Comparison of ENCODE assay signal across 8 mouse cellular contexts in the genomic region with DNA sequence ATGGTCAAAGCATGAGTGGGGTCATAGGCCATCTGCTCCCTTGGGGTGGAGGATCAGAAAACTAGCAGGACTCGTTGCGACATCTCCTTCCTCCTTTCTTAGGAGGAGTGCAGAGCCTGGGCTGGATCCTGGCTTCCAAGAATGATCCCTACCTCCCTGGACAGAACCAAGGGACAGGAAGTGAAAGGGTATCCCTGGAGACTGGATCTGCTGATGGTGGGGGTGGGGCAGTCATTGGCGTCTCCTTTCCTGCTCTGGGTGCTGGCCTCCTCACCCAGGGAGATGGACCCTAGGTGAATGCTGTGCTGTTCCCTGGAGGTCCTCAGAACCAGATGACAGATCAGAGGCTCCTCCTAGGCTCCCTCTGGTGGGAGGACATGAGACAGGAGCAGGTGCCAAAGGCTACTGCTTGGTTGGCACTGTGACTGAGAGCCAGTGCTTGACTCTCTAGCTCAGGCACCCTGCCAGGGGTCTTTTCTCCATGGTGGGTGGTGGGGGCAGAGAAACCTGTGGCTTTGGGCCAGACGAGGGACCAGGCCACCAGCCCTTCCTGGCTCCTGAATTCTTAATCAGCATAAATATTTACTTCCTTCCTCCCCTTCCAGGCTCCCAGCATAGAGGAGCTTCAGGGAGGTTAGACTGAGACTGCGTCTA. TPM values are rescaled to one million over a fixed set of nuclear protein-coding genes. Genes with fewer than 3 reads are reported as not detected.
A peak's percentile ranks its signal among the peaks of the same experiment; 100 is the strongest.
DNase-seq lines count a peak whose midpoint lies in the region; ATAC-seq and TF ChIP-seq lines count a peak whose summit lies in the region.

No protein-coding gene starts in this region.

- no peaks in the 10 kb centered on the region for H3K79me2 ChIP-seq in MEL (ENCODE audit: control insufficient read depth, insufficient read depth, low read length, poor library complexity)

- H3K27me3 ChIP-seq in MEL (ENCODE audit: control insufficient read depth in 1 of 2, insufficient read depth in 2 of 2, low read length in 2 of 2), result no peaks in the 10 kb centered on the region
- no peaks in the 10 kb centered on the region for H3K27me3 ChIP-seq in forebrain, embryonic 14.5 days (replicated peaks; ENCODE audit: control insufficient read depth, insufficient read depth, low read length)
- no peaks in the 10 kb centered on the region for H3K27me3 ChIP-seq in limb, embryonic 10.5 days (ENCODE audit: low read depth, poor library complexity, severe bottlenecking)
- H3K27me3 ChIP-seq in midbrain, embryonic 12.5 days, result no peaks in the 10 kb centered on the region

- ATAC-seq in forebrain, embryonic 14.5 days, result no peak
- no peak for ATAC-seq in midbrain, embryonic 12.5 days (ENCODE audit: low FRiP score, low read depth)
- ATAC-seq in inflammation-experienced regulatory T-cells, adult 6 months, result no peak

- H3K9ac ChIP-seq in MEL (ENCODE audit: control insufficient read depth, low read depth, low read length, poor library complexity, severe bottlenecking), result no peak overlapping the region
- no peak overlapping the region for H3K9ac ChIP-seq in forebrain, embryonic 14.5 days (ENCODE audit: low read length)
- H3K9ac ChIP-seq in midbrain, embryonic 12.5 days (replicated peaks), result 0 out of 2 replicates have a peak overlapping the region, but pooled peaks have one; percentile 20

- no peak overlapping the region for H3K4me3 ChIP-seq in MEL (ENCODE audit: control insufficient read depth in 1 of 2, insufficient read depth in 1 of 2, low read depth in 2 of 2, low read length in 2 of 2)
- H3K4me3 ChIP-seq in forebrain, embryonic 14.5 days (ENCODE audit: low read depth, low read length), result no peak overlapping the region
- H3K4me3 ChIP-seq in limb, embryonic 10.5 days, result no peak overlapping the region
- H3K4me3 ChIP-seq in midbrain, embryonic 12.5 days, result no peak overlapping the region

- no peaks in the 10 kb centered on the region for H3K9me3 ChIP-seq in MEL (replicated peaks; ENCODE audit: insufficient read depth, low read length)
- no peaks in the 10 kb centered on the region for H3K9me3 ChIP-seq in forebrain, embryonic 14.5 days (replicated peaks; ENCODE audit: control insufficient read depth, low read length)
- H3K9me3 ChIP-seq in limb, embryonic 10.5 days (replicated peaks), result no peaks in the 10 kb centered on the region
- H3K9me3 ChIP-seq in midbrain, embryonic 12.5 days, result no peaks in the 10 kb centered on the region

- DNase-seq in 3T3-L1 (ENCODE audit: low read depth, low spot score) (peak; percentile 61), MEL (ENCODE audit: low read depth, low spot score) (no peak)
- DNase-seq in forebrain, embryonic 14.5 days (ENCODE audit: low spot score), result peak; percentile 49
- DNase-seq in heart, postnatal 4 days, result peak; percentile 73
- DNase-seq in limb, embryonic 10.5 days (ENCODE audit: low spot score), result peak; percentile 43
- no peak for DNase-seq in thymus, postnatal 10 days (ENCODE audit: low spot score in 2 of 2)

- TF ChIP-seq EP300 in MEL (IDR thresholded peaks at IDR 0.05; ENCODE audit: low read depth in 1 of 2, low read length in 2 of 2), result no peak

- peak; percentile 13 to 58 (median 50); a peak in 4 of 6 replicates for TF ChIP-seq CTCF in MEL (IDR thresholded peaks at IDR 0.05 in 2 of 3, conservative IDR thresholded peaks at IDR 0.05 in 1 of 3; ENCODE audit: control insufficient read depth in 1 of 3, insufficient read depth in 1 of 3, low read depth in 2 of 3, low read length in 3 of 3, poor library complexity in 1 of 3, severe bottlenecking in 1 of 3)

- TF ChIP-seq RAD21 in MEL (IDR thresholded peaks at IDR 0.05; ENCODE audit: low read depth, low read length), result peak; percentile 14

- H3K27ac ChIP-seq in MEL (ENCODE audit: control insufficient read depth, low read depth, low read length), result no peak overlapping the region
- H3K27ac ChIP-seq in forebrain, embryonic 14.5 days (ENCODE audit: low read depth, low read length), result no peak overlapping the region
- H3K27ac ChIP-seq in limb, embryonic 10.5 days, result peak overlapping the region; percentile 86
- H3K27ac ChIP-seq in midbrain, embryonic 12.5 days (replicated peaks), result peak overlapping the region; percentile 62

- no peak overlapping the region for H3K4me2 ChIP-seq in forebrain, embryonic 14.5 days (ENCODE audit: low read length)
- no peak overlapping the region for H3K4me2 ChIP-seq in midbrain, embryonic 12.5 days (replicated peaks)

- WGBS in forebrain, embryonic 14.5 days, result 59% methylated on average over 5 of the region's 5 CpGs
- 29% methylated on average over 5 of the region's 5 CpGs for WGBS in limb, embryonic 10.5 days
- WGBS in midbrain, embryonic 12.5 days, result 42% methylated on average over 5 of the region's 5 CpGs

- no peak for TF ChIP-seq POLR2A in MEL (IDR thresholded peaks at IDR 0.05; ENCODE audit: control insufficient read depth in 1 of 2, insufficient read depth in 1 of 2, low read depth in 1 of 2, low read length in 2 of 2, poor library complexity in 1 of 2)

- H3K4me1 ChIP-seq in MEL (ENCODE audit: control insufficient read depth in 1 of 2, insufficient read depth in 2 of 2, low read length in 2 of 2), result no peaks in the 10 kb centered on the region; a peak in 1 of 4 replicates
- peaks cover 26% of the 10 kb centered on the region for H3K4me1 ChIP-seq in forebrain, embryonic 14.5 days (ENCODE audit: control insufficient read depth, insufficient read depth, low read length)
- peaks cover 72% of the 10 kb centered on the region for H3K4me1 ChIP-seq in limb, embryonic 10.5 days
- peaks cover 65% of the 10 kb centered on the region for H3K4me1 ChIP-seq in midbrain, embryonic 12.5 days

- no peaks in the 10 kb centered on the region for H3K36me3 ChIP-seq in MEL (ENCODE audit: control insufficient read depth in 1 of 2, insufficient read depth in 2 of 2, low read length in 2 of 2)
- peaks cover 27% of the 10 kb centered on the region for H3K36me3 ChIP-seq in forebrain, embryonic 14.5 days (ENCODE audit: control insufficient read depth, insufficient read depth, low read length)
- peaks cover 33% of the 10 kb centered on the region for H3K36me3 ChIP-seq in limb, embryonic 10.5 days
- peaks cover 25% of the 10 kb centered on the region for H3K36me3 ChIP-seq in midbrain, embryonic 12.5 days

RNA-seq across cellular contexts. Expression of a gene that starts 12.0 kb away (rescaled TPM):
- total RNA-seq in MEL (2012; rRNA removed), result 0.42 and 0.62 TPM in 2 replicates
- polyA plus RNA-seq in MEL (2012; ENCODE audit: insufficient read depth in 1 of 2, insufficient read length in 2 of 2, low read depth in 1 of 2, low replicate concordance in 2 of 2, missing spikeins in 1 of 2), result 1 to 10 TPM in 1 of 2 experiments, not detected in 1; 5.0 TPM
- 9.0 and 10.0 TPM in 2 replicates for polyA plus RNA-seq in forebrain, embryonic 14.5 days (2014; fragmentation: Nextera tagmentation; extraction: Ambion mirVana)
- total RNA-seq in heart, postnatal 4 days (2021), result 10 to 100 TPM; 35.3 to 43.8 TPM
- 27.0 and 30.7 TPM in 2 replicates for polyA plus RNA-seq in limb, embryonic 10.5 days (2016; fragmentation: Nextera tagmentation; extraction: Ambion mirVana)
- 28.2 and 35.6 TPM in 2 replicates for polyA plus RNA-seq in midbrain, embryonic 12.5 days (2016; fragmentation: Nextera tagmentation; extraction: Ambion mirVana)
- under 1 TPM; 0.15 to 0.36 (median 0.16) TPM for polyA plus RNA-seq in inflammation-experienced regulatory T-cells, adult 6 months (2017; shearing (Covaris generic))

RNA-seq across cellular contexts. Expression of a gene that starts 18.2 kb away (rescaled TPM):
- 115 and 121 TPM in 2 replicates for total RNA-seq in MEL (2012; rRNA removed)
- 10 to 100 TPM in 1 of 2 experiments, not detected in 1; 13.6 TPM for polyA plus RNA-seq in MEL (2012; ENCODE audit: insufficient read depth in 1 of 2, insufficient read length in 2 of 2, low read depth in 1 of 2, low replicate concordance in 2 of 2, missing spikeins in 1 of 2)
- 160 and 192 TPM in 2 replicates for polyA plus RNA-seq in forebrain, embryonic 14.5 days (2014; fragmentation: Nextera tagmentation; extraction: Ambion mirVana)
- 10 to 100 TPM; 89.5 to 92.6 TPM for total RNA-seq in heart, postnatal 4 days (2021)
- polyA plus RNA-seq in limb, embryonic 10.5 days (2016; fragmentation: Nextera tagmentation; extraction: Ambion mirVana), result 108 and 113 TPM in 2 replicates
- polyA plus RNA-seq in midbrain, embryonic 12.5 days (2016; fragmentation: Nextera tagmentation; extraction: Ambion mirVana), result 112 and 123 TPM in 2 replicates
- polyA plus RNA-seq in inflammation-experienced regulatory T-cells, adult 6 months (2017; shearing (Covaris generic)), result 10 to 100 TPM; 17.3 to 41.9 (median 31.7) TPM

RNA-seq across cellular contexts. Expression of a gene that starts 33.2 kb away (rescaled TPM):
- total RNA-seq in MEL (2012; rRNA removed), result 0.16 and 0.19 TPM in 2 replicates
- 1 to 10 TPM in 1 of 2 experiments, not detected in 1; 3.1 TPM for polyA plus RNA-seq in MEL (2012; ENCODE audit: insufficient read depth in 1 of 2, insufficient read length in 2 of 2, low read depth in 1 of 2, low replicate concordance in 2 of 2, missing spikeins in 1 of 2)
- 2.1 and 2.8 TPM in 2 replicates for polyA plus RNA-seq in forebrain, embryonic 14.5 days (2014; fragmentation: Nextera tagmentation; extraction: Ambion mirVana)
- 10 to 100 TPM; 17.7 to 18.2 TPM for total RNA-seq in heart, postnatal 4 days (2021)
- polyA plus RNA-seq in limb, embryonic 10.5 days (2016; fragmentation: Nextera tagmentation; extraction: Ambion mirVana), result 22.5 and 28.3 TPM in 2 replicates
- polyA plus RNA-seq in midbrain, embryonic 12.5 days (2016; fragmentation: Nextera tagmentation; extraction: Ambion mirVana), result 7.7 and 11.1 TPM in 2 replicates
- polyA plus RNA-seq in inflammation-experienced regulatory T-cells, adult 6 months (2017; shearing (Covaris generic)), result 1 to 10 TPM in 1 of 3 experiments, under 1 TPM in 2; 0.78 to 1.6 (median 0.84) TPM

RNA-seq across cellular contexts. Expression of a gene that starts 33.2 kb away (rescaled TPM):
- total RNA-seq in MEL (2012; rRNA removed), result 90.7 and 94.3 TPM in 2 replicates
- 10 to 100 TPM in 1 of 2 experiments, not detected in 1; 91.8 TPM for polyA plus RNA-seq in MEL (2012; ENCODE audit: insufficient read depth in 1 of 2, insufficient read length in 2 of 2, low read depth in 1 of 2, low replicate concordance in 2 of 2, missing spikeins in 1 of 2)
- 39.7 and 47.4 TPM in 2 replicates for polyA plus RNA-seq in forebrain, embryonic 14.5 days (2014; fragmentation: Nextera tagmentation; extraction: Ambion mirVana)
- total RNA-seq in heart, postnatal 4 days (2021), result 10 to 100 TPM; 82.7 to 84.7 TPM
- polyA plus RNA-seq in limb, embryonic 10.5 days (2016; fragmentation: Nextera tagmentation; extraction: Ambion mirVana), result 64.1 and 70.2 TPM in 2 replicates
- 55.9 and 58.5 TPM in 2 replicates for polyA plus RNA-seq in midbrain, embryonic 12.5 days (2016; fragmentation: Nextera tagmentation; extraction: Ambion mirVana)
- 10 to 100 TPM; 21.1 to 28.7 (median 25.3) TPM for polyA plus RNA-seq in inflammation-experienced regulatory T-cells, adult 6 months (2017; shearing (Covaris generic))

RNA-seq across cellular contexts. Expression of a gene that starts 46.9 kb away (rescaled TPM):
- total RNA-seq in MEL (2012; rRNA removed), result 26.2 and 26.3 TPM in 2 replicates
- polyA plus RNA-seq in MEL (2012; ENCODE audit: insufficient read depth in 1 of 2, insufficient read length in 2 of 2, low read depth in 1 of 2, low replicate concordance in 2 of 2, missing spikeins in 1 of 2), result 100 to 1,000 TPM in 1 of 2 experiments, 10 to 100 TPM in 1; 40.3 to 217 TPM
- polyA plus RNA-seq in forebrain, embryonic 14.5 days (2014; fragmentation: Nextera tagmentation; extraction: Ambion mirVana), result 9.1 and 12.0 TPM in 2 replicates
- 1 to 10 TPM; 3.5 to 4.7 TPM for total RNA-seq in heart, postnatal 4 days (2021)
- polyA plus RNA-seq in limb, embryonic 10.5 days (2016; fragmentation: Nextera tagmentation; extraction: Ambion mirVana), result 41.4 and 48.5 TPM in 2 replicates
- polyA plus RNA-seq in midbrain, embryonic 12.5 days (2016; fragmentation: Nextera tagmentation; extraction: Ambion mirVana), result 17.8 and 19.2 TPM in 2 replicates
- polyA plus RNA-seq in inflammation-experienced regulatory T-cells, adult 6 months (2017; shearing (Covaris generic)), result 1 to 10 TPM; 3.1 to 5.8 (median 4.2) TPM

Comparison
In these comparisons a context has a peak if more than half of its experiments do, and no peak if none do; other contexts are left out.
1. DNase-seq: peak in 3T3-L1 (single experiment), forebrain, embryonic 14.5 days (single experiment), heart, postnatal 4 days (single experiment) and limb, embryonic 10.5 days (single experiment); none in MEL (single experiment) and thymus, postnatal 10 days (0 of 2).
2. H3K27ac ChIP-seq: peak in limb, embryonic 10.5 days (single experiment) and midbrain, embryonic 12.5 days (single experiment); none in MEL (single experiment) and forebrain, embryonic 14.5 days (single experiment).